Mouse (Mus musculus): ENCODE data around the gene Sez6.

Sez6 gene

DNA sequence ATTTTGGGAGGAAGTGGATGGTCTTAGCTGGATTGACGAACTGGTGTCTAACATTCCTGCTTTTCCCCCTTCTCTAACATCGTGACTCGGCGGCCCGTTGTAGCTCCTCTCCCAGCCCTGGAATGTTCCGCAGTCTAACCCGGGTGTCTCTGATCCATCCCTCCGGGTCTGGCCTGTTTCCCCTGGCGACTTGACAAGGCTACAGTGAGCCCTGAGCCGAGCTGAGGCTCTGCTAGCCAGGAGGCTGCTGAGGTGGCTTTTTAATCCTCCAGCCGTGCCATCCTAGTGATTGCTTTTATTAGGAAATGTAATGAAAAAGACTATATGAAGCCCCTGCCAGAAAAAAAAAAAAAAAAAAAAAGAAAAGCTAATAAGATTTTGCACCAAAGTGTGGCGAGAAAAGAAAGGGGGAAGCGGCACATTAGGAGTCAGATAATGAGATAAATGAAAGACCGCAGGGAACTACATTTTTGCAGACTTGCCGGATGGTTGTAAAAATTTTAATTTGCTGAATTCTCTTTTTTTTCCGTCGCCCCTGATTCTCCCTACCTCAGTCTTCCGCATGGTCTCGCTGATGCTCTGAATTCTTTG lies 24.4 kb upstream of the Sez6 start:
- DNase-seq: peak; percentile 40

DNA sequence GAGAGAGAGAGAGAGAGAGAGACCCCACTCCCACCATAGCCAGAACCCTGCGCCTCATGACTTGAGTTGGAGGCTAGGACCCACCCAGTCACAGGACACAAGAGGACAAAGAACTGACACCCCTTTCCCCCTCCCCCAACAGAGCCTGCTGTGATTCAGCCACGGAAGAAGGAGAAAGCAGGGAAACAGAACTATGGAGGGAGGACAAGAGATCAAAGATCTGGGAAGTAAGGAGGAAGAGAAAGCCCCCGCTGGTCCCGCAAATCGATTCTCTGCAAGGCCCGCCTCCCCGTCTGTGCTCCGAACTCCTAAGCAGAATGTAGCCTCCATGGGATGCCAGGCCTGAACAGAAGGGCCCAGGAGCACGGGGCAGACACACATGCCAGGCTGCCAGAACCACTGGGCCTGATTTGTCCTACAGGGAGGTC lies 23.8 kb upstream of the Sez6 start:
- DNase-seq: peak; percentile 58

DNA sequence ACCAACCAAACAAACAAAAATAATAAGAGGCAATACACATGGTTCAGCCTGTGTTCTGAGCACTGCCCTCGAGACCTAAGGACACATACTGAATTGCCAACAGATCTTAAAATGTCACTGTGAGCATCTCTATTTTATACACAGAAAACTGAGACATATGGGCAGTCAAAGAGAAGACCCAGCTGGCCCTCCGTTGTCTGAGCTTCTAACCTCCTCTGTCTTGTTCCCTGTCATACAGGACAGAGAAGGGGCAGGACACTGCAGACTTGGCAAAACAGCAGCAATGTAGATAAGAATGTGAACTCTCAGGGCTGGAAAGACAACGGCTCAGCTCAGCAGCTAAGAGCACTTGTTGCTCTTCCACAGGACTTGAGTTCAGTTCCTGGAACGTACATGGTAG lies 22.1 kb upstream of the Sez6 start:
- no peak for DNase-seq

DNA sequence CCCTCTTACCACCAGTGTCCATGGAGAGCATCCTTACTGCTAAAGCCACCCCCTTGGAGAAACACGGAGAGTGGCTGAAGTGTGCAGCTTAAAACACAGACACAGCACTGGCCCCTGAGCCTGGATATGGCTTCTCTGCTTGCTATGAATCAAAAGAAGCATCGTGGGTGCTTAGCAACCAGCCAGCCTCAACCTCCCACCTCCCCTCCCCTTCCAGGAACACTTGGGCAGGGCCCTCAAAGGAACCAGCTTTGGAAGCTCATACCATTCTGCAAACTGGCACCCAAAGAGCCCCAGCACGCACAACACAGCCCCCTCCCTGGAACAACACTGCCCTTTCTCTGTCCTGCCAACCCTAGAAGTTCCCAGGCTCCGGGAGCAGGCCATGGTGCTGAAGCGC lies 21.2 kb upstream of the Sez6 start:
- peak; percentile 8 for DNase-seq

DNA sequence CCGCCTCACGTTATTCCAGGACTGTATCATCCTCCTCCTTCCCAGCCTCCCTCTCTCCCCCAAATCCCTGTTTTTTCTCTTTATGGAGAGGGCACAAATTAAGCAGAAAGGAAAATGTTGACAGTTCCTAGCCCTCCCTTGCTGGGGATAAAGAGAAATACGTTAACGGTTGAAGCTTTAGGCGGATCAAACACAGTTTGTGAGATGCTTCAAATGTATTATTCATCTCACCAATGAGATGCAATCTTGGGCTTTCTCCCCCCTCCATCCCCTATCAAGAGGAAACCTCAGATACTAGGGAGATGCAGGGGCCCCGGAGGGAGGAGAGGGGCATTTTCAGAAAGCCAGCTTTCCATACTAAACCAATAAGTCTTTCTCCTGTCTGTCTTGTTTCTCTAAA lies 20.8 kb upstream of the Sez6 start:
- no peak for DNase-seq

DNA sequence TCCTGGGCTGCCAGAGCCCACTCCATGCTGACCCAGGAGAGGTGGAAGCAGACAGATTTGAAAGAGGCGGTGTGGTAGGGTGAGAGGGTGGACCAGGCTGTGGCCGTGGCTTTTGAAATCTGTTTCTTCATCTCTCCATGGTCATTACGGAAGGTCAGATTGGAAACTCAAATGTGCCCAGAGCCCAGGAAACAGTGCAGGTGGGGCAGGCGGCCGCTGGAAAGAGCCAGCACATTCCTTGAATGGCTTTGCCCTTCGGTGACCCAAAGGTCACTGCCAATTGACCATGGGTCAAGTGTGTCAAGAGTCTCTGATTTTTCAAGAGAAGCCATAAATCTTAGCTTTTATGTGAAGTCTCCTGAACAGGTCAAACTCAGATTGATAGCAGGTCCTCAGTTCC lies 17.1 kb upstream of the Sez6 start:
- DNase-seq: no peak

DNA sequence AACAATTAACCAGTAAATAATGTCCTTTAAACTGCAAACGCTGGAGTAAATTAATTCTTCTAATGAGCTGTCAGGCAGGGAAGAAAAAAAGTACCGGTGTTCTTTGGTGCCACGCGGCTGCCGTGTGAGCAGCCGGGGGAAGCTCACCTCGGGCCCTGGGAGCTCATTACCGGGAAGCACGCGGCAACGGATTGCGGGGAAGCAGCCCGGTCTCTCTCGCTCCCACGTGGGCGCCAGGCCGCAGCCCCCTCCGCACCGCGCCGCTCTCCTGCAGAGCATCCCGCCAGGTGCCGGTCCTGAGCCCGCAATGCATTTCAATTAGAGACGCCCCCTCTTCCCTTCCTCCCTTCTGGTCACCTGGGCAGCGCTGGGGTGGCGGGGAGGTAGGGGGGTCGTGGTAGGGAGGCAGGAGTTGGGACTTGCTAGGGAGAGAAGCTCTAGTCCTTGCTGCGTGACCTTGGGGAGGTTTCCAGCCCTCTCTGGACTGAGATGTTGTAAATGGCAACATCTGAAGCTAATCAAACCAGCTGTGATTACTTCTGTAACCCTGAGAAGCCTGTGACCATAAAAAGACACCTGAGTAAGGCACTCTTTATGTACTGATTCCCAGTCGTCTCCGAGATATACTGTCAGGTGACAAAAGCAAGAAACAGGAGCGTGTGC lies 15.9 kb upstream of the Sez6 start:
- DNase-seq: no peak

DNA sequence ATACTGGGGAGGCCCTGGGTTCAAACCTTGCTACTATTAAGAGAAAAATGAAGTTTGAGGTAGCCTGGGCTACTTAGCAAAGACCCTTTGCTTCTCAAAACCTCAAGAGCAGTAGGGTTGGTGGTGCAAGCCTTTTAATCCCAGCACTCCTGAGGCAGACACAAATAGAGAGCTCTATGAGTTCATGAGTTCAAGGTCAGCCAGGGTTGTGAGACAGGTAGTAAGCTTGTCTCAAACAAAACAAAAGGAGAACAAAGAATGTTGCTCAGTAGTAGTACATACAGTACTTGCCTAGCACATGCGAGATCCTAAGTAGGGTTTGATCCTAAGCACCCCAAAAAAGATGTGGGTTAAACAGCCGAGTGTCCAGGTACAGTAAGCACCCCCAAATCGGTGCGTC lies 13.9 kb upstream of the Sez6 start:
- no peak for DNase-seq

DNA sequence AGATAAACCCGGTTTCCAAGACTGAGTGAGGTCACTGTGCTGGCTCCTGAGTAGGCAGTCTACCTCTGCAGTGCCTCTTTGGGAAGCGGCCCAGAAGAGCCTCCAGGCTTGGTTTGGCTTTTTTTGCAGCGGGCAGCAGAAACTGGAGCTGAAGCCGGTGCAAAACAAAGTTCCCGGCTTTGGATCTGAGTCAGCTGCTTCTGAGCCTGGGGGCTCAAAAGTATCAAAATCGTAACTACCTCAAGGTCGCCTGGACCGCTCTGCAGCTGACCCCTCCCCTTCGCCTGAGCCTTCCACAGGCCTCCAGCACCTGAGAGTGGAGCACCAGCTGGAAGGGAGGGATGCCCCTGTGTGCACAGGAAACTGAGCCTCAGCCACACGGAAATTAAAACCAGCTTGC lies 13.4 kb upstream of the Sez6 start:
- DNase-seq: no peak

DNA sequence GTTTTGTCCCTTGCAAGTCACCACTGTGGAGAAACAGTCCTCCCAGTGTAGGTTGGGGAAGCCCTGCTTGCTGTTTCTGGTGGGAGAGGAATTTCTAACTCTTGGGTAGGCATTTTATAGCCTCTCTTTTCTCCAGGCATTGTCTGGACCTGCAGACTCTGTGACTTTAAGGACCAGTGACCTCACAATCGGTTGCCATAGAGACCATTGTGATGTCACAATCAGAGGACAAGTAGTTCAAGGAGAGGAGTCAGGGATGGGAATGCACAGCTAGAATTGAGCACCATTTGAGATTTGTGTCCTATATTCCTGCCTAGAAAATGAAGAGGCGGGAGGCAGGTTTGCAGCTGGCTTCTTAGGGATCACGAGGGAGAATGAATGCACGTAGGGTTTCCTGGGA lies 7.3 kb upstream of the Sez6 start:
- peak; percentile 66 for DNase-seq

DNA sequence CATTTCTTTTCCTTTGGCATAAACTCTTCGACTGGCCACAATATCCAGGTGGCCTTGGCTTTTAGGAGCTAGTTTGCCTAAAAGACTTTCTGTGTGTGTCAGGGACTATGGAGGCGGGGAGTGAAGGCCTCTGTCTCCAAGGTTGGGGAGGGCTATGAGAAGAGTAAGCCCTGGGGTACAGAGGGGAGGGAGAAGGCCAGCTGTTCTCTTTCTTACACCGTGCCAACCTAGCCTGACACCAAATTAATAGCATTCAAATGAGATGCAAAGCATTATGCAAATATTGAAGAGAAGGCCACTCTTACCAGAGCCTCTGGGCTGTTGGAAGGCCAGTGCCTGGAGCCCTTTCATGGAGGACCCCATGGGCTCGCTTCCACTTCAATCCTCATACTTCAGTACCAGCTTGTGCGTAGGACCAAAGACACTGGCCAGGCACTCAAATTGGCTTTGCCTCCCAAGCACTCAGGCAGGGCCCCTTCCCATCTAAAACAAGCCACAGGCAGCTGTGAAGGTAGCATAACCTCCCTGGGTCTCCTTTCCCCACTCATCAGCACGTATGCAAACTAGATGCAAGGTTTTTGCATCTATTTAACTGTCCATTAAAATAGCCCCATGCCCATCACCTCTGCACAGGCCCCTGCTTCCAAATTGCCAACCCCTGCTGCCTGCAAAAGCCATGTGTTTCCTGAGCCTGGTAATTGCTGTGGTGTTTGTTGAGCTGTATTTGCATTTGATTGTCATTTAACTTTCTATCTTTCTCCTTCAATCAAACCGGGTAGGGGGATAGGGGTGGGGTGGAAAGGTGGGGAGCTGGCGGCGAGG lies 4.6 kb upstream of the Sez6 start:
- no peak for DNase-seq

DNA sequence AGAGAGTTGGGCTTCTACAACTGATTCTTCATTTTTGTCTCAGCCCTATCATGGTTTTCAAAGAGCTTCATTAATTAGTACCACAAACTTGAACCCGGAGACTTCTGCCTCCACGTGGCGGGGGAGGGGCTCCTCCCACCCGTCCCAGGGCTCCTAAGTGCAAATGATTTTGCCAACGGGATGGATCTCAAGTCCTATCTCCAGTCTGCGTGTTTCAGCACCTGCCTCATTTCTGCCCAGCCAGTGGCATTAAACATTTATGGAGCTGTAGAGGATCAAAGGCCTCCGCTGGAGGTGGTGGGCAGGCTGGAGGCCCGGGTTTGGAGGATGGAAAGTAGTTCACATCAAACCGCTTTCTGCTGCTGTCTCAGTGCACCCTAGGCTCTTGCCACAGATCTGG lies 3.9 kb upstream of the Sez6 start:
- DNase-seq: no peak

DNA sequence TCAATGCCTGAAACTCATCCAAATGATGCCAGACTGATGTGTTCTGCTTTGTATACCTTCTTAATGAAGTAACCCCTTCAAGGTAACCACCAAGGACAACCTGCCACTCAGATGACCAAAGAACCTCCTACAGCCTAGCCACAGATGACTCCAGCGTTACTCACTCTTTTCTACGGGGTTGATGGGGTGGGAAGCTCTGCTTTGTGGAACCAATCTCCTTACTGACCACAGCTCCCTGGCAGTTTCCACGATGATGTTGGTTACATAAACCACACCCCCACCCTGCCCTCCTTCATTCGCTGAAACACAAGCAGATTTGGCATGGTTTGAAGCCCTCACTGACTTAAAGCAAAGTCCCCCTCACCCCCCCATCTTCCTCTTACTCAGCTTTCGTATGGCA lies 2.8 kb upstream of the Sez6 start:
- DNase-seq: no peak

DNA sequence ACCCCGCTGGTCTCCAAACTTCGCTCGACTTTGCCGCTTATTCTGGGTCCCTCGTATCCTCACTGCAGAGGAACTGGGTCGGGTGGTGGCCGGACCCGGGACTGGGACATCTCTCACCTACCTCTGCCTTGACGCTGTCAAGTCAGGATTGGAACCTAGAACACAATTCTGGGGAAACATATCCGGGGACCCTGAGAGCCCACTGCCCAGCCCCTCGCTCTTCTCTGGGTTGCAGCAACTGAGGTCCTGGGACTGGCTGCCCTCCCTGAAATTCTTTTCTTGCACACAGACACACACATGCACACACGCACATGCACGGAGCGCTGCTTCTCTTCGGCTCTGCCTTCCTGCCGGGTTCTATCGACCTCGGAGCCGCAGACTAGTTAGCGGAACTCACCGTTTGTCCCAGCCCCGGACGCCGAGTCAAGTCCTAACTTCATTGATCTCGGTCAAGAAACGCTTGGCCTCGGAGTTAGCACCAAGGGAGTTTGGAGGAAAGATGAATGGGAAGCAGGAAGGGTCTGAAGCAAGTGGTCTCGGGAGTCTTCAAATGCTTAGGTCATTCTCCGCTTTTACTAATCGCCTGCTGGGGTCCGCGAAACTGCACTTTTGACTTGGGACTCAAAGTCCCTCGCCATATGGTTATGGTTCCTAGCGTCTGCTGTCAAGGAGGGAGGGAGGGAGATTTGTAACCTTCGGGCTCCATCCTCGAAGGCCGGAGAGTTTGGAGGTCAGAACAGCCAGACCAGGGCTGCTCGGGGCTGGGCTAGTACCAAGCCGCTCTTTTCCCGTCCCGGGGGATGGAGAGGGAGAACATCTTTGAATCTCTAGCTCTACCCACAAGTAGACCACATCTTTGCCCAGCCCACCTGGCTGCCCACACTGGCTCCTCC lies 1.2 kb downstream of the Sez6 start:
- DNase-seq: no peak

DNA sequence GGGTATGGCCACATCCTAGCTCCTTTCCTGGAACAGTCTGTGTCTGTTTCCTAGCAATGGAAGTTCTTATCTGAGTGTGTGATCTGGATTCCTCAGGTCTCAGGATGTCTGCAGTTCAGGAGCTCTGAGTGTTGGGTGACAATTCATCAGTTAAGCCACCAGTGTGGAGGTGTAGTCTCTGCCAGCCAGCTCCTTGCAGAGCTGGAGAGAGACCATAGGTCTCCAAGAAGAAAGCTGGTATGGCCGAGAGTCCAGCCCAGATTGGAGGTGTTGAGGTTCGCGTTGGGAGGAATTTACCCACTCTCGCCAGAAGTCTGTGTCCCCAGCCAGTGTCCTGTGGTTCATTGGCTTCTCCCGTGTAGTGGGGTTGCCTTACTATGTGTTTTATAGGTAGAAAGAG lies 2.0 kb downstream of the Sez6 start:
- DNase-seq: no peak

DNA sequence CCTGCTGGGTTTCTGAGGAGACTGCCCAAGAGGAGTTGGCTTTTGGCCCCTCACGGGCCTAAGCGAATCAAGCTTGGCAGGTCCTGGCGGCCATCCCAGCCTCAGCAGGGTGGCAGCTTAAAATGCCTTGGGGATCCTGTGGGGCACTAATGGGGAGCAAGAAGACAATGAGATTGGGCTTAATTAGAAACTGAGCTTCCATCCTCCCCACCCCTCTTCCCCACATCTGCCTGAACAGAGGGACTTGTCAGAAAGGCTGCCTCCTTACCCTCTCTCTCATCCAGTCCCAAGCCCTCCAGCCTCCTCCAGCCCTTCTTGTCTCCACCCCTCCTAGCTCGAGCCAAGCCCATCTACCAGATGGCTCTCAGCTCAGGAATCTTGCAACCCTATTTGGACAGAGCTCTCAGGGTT lies 3.5 kb downstream of the Sez6 start:
- DNase-seq: peak; percentile 89

DNA sequence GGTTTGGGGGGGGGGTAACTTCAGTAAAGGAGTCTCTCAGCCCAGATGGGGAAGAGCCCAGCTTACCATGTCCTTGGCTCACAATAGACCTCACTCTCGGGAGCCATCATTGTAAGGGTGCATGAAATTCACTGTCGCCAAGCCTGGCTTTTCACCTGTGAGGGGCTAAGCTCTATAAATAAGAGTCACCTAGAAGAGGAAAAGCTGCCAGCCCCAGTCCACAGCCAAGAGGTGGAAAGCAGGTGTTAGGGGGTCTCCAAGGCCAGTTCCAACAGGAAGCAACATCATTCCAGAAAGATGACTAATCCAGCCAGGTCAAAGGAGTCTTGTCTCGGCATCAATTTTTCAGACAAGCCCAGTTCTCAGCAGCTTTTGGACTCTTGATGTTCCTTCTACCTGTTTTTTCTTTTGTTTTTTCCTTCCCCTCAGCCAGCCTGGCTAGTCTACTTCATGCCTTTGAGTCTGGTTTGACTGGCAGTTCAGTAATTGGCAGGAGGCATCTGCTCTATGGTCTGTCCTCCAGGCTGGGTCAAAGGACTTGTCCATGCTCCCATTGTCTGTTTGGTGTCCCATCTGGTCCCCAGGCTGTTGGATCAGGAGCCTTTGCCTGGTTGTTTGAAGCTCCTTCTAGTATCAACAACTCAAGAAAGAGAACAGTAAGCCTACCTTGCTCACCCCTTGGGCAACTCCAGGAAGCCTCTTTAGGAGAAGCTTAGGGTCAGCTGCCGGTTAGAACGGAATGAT lies 4.1 kb downstream of the Sez6 start:
- DNase-seq: no peak

DNA sequence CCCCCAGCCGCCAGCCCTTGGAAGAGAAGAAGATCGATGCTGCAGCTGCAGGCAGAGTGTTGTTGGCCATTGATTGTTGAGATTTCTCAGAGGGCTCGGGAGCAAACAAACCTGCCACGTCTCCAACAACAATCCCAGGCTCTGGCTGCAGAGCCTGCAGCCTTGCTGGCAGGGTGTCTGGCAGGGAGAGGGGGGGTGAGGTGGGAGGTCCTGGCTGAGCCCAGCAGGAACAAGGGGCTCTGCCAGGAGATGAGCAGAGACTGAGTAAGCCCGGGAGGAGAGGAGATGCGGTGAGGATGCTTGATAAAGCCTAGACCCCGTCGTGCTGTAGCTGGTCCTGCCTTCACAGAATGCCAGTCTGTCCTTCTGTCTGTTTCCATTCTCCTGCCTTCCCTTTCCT lies 6.2 kb downstream of the Sez6 start:
- DNase-seq: no peak

DNA sequence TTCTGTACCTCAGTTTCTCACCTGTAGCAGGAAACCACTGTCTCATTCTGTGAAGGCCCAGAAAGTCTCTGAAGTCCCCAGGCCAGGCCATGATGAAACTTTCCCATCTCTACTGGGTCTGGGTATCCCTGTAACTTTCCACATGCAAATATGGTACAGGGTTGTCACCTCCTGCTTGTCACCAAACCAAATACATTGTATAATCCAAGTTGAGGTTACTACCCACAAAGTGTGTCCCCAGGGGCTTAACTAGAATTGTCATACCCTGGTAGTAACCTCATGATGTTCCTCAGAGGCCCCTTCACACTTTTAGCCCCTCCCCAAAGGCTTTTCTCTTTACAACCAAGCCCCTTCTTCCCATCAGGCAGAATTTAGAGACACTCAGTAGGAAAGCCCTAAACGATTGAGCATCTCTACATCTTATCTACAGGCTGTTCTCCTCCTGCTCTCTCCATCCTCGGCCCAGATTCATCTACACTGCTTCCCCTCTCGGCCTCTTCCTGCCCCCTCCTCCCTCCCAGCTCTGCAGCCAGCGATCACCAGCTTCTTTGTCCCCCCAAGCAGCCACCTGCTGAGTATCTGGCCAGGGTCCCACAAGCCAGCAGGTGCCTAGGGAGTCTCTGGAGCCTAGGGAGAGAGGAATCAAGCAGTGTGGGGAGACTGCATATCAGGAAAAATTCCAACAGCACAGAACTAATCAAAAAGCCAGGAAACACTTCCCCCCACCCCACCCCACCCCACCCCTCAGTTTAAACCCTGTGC lies 7.2 kb downstream of the Sez6 start:
- peak; percentile 80 for DNase-seq

DNA sequence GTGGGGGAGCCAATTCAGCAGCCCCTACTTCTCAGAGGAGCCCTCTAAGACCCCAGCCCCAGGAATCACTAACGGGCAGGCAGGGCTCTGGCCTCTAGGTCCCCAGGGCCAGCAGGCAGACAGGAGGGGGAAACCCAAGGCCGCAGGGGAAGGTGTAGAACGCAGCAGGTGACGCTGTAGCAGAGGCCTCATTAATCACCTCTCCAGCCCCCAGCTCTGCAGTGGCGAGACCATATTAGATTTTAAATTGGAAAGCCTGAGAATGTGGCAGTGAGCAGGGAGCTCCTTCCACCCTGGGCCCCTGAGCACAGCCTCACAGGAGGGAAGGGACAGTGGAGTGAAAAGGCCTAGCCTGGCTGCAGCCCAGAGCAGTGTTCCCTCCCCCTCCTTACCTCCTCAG lies 11.6 kb downstream of the Sez6 start:
- DNase-seq: no peak

DNA sequence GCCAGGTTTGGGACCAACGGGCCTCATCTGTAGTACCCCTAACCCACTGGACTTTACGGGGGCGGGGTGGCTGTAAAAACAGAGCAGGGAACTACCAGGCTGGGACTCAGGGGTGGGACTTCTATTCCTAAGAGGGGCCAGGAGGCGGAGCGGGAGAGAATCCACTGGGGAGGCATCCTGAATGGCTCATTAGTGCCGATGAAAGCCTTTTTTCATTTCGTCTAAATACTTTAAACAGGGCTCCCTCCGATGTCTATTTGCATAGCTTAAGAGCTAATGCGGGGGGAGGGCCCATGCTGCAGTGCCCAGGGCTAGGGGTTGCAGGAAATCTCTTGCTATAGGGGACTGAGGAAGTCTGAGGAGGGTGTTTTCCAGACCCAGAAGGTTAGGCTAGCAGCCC lies 17.3 kb downstream of the Sez6 start:
- peak; percentile 76 for DNase-seq
